ENCODE assay signal across 13 mouse cellular contexts in genomic region chr12:94424340-94424981, GRCm38 (mm10).
A peak's percentile ranks its signal among the peaks of the same experiment; 100 is the strongest.
DNase-seq lines count a peak whose midpoint lies in the region; ATAC-seq and TF ChIP-seq lines count a peak whose summit lies in the region.
"Had no signal": no experiment of that assay in that cellular context is flagged by ENCODE, and none has a peak within 500 bp of the region (broad histone marks: within the 10 kb centered on the region; RNA-seq: fewer than 3 reads in every experiment).

No protein-coding gene starts in this region.

- no peak for ATAC-seq in heart, embryonic 11.5 days (replicated peaks; ENCODE audit: insufficient number of reproducible peaks, low FRiP score, low TSS enrichment)
- ATAC-seq in kidney, embryonic 15.5 days (replicated peaks; ENCODE audit: low FRiP score): peak; percentile 46; the same call in 1 of the 2 replicates
- no peak for ATAC-seq in kidney, postnatal 0 days (replicated peaks; ENCODE audit: low FRiP score, low read depth)
- ATAC-seq in erythroblast, adult 5-6 weeks (replicated peaks; ENCODE audit: low FRiP score, poor library complexity, severe bottlenecking): no peak

- H3K4me2 ChIP-seq in heart, embryonic 11.5 days: no peak overlapping the region
- no peak overlapping the region for H3K4me2 ChIP-seq in kidney, embryonic 15.5 days
- no peak overlapping the region for H3K4me2 ChIP-seq in kidney, postnatal 0 days (ENCODE audit: low read length)
- H3K4me2 ChIP-seq: embryonic facial prominence, embryonic 15.5 days; limb, embryonic 15.5 days had no signal

- no peaks in the 10 kb centered on the region for H3K27me3 ChIP-seq in heart, embryonic 11.5 days (ENCODE audit: control insufficient read depth, insufficient read depth, low read length)
- no peaks in the 10 kb centered on the region for H3K27me3 ChIP-seq in kidney, embryonic 15.5 days
- no peaks in the 10 kb centered on the region for H3K27me3 ChIP-seq in kidney, postnatal 0 days (ENCODE audit: insufficient read depth, low read length)
- H3K27me3 ChIP-seq: embryonic facial prominence, embryonic 15.5 days; limb, embryonic 15.5 days had no signal

- no peak for TF ChIP-seq POLR2A in brain, embryonic 14.5 days (IDR thresholded peaks at IDR 0.05; ENCODE audit: borderline replicate concordance, extremely low read depth, insufficient read depth, insufficient read length, poor library complexity, severe bottlenecking)

- peak; percentile 91 for DNase-seq in heart, adult 11 months
- DNase-seq in kidney, postnatal 25 days: no peak
- peak; percentile 30 for DNase-seq in brain, embryonic 14.5 days (ENCODE audit: low read depth)
- DNase-seq in kidney, postnatal 0 days (ENCODE audit: low spot score): peak; percentile 59
- DNase-seq in right cerebral cortex, postnatal 36 days (ENCODE audit: low spot score in 2 of 2): no peak
- DNase-seq: B cell, adult 2 months; cerebellum, adult 2 months had no signal

- H3K27ac ChIP-seq in heart, embryonic 11.5 days (ENCODE audit: low read depth, low read length): no peak overlapping the region
- no peak overlapping the region for H3K27ac ChIP-seq in kidney, embryonic 15.5 days
- H3K27ac ChIP-seq in kidney, postnatal 0 days: no peak overlapping the region
- H3K27ac ChIP-seq: embryonic facial prominence, embryonic 15.5 days; limb, embryonic 15.5 days had no signal

- no peaks in the 10 kb centered on the region for H3K9me3 ChIP-seq in heart, embryonic 11.5 days (replicated peaks; ENCODE audit: control insufficient read depth, low read length)
- no peaks in the 10 kb centered on the region for H3K9me3 ChIP-seq in kidney, embryonic 15.5 days (replicated peaks)
- H3K9me3 ChIP-seq in kidney, postnatal 0 days (replicated peaks; ENCODE audit: low read length): no peaks in the 10 kb centered on the region
- H3K9me3 ChIP-seq: embryonic facial prominence, embryonic 15.5 days; limb, embryonic 15.5 days had no signal

- peaks cover 2% of the 10 kb centered on the region; the same call in 1 of the 2 replicates for H3K4me1 ChIP-seq in heart, embryonic 11.5 days (ENCODE audit: control insufficient read depth, insufficient read depth, low read length)
- H3K4me1 ChIP-seq in kidney, embryonic 15.5 days: 0 out of 2 replicates have a peak, but pooled peaks cover 5% of the 10 kb centered on the region
- H3K4me1 ChIP-seq in kidney, postnatal 0 days (replicated peaks; ENCODE audit: insufficient read depth, low read length): no peaks in the 10 kb centered on the region
- H3K4me1 ChIP-seq: embryonic facial prominence, embryonic 15.5 days; limb, embryonic 15.5 days had no signal

- no peak overlapping the region for H3K4me3 ChIP-seq in heart, embryonic 11.5 days (ENCODE audit: low read depth, low read length)
- no peak overlapping the region for H3K4me3 ChIP-seq in kidney, embryonic 15.5 days (replicated peaks)
- no peak overlapping the region for H3K4me3 ChIP-seq in kidney, postnatal 0 days (replicated peaks; ENCODE audit: low read depth, low read length)
- H3K4me3 ChIP-seq: embryonic facial prominence, embryonic 15.5 days; limb, embryonic 15.5 days had no signal

- no peak overlapping the region for H3K9ac ChIP-seq in heart, embryonic 11.5 days (ENCODE audit: low read depth, low read length)
- no peak overlapping the region for H3K9ac ChIP-seq in kidney, embryonic 15.5 days
- no peak overlapping the region for H3K9ac ChIP-seq in kidney, postnatal 0 days (ENCODE audit: low read depth, low read length)
- H3K9ac ChIP-seq: embryonic facial prominence, embryonic 15.5 days; limb, embryonic 15.5 days had no signal

- no peak for TF ChIP-seq CTCF in brain, embryonic 14.5 days (IDR thresholded peaks at IDR 0.05; ENCODE audit: borderline replicate concordance, extremely low read depth, insufficient read depth, insufficient read length)
- TF ChIP-seq CTCF in kidney, postnatal 0 days (IDR thresholded peaks at IDR 0.05; ENCODE audit: low read depth): no peak

- no peaks in the 10 kb centered on the region for H3K36me3 ChIP-seq in heart, embryonic 11.5 days (ENCODE audit: control insufficient read depth, insufficient read depth, low read length)
- no peaks in the 10 kb centered on the region for H3K36me3 ChIP-seq in kidney, embryonic 15.5 days
- H3K36me3 ChIP-seq in kidney, postnatal 0 days (ENCODE audit: insufficient read depth, low read length): no peaks in the 10 kb centered on the region
- H3K36me3 ChIP-seq: embryonic facial prominence, embryonic 15.5 days; G1E; limb, embryonic 15.5 days had no signal

- 39% methylated on average over 3 of the region's 3 CpGs for WGBS in heart, embryonic 11.5 days (ENCODE audit: insufficient replicate concordance)
- 29% methylated on average over 3 of the region's 3 CpGs for WGBS in kidney, embryonic 15.5 days
- WGBS in kidney, postnatal 0 days: 32% methylated on average over 3 of the region's 3 CpGs

Comparison
In these comparisons a context has a peak if more than half of its experiments do, and no peak if none do; other contexts are left out.
1. DNase-seq: peak in heart, adult 11 months (single experiment), brain, embryonic 14.5 days (single experiment) and kidney, postnatal 0 days (single experiment); none in kidney, postnatal 25 days (0 of 2) and right cerebral cortex, postnatal 36 days (0 of 2).